Mouse (Mus musculus) megakaryocyte progenitor cell, adult 5-6 weeks (primary cell): ENCODE results near the gene Efl1. TPM values are rescaled to one million over a fixed set of nuclear protein-coding genes. Genes with fewer than 3 reads are reported as not detected.
A peak's percentile ranks its signal among the peaks of the same experiment; 100 is the strongest.

ENCODE experiments used
- ATAC-seq: replicated peaks from 2 replicates; pipeline ENCODE4 v1.8.0; 2016; ENCODE audit warnings: mild to moderate bottlenecking, moderate TSS enrichment, inconsistent platforms; ENCODE audit not compliant: poor library complexity
- total RNA-seq, 2 experiments: library from RNA; stranded (forward) in 1 of 2; stranded (reverse) in 1 of 2; fragments of 157-497, 149-512 nt in 1 of 2; fragments of 200-1000 nt in 1 of 2; gene quantifications; 2 replicates each; pipeline versions ENCODE4 v1.2.3 to v1.2.4; 2015 to 2017

The Efl1 gene
- total RNA-seq, 2 experiments from 2014 or later = 19.6 to 27.9 TPM

DNA sequence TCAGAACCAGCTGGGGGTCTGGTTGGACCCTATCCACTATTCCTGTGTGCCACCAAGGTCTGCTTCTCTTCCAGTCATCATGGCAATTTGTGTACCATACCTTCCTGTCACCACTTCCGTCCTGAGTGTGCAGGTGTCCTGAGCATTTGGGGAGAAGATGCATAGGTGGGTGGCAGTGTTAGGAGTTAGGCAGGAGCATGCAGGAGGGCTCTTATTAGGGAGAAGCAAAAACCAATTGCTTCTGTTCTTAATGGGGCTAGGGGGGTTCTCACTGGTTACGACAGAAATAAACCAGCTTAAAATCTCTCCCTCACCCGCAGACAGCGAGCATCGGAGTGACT, 162.4 kb downstream of the Efl1 start:
- no peak for ATAC-seq

DNA sequence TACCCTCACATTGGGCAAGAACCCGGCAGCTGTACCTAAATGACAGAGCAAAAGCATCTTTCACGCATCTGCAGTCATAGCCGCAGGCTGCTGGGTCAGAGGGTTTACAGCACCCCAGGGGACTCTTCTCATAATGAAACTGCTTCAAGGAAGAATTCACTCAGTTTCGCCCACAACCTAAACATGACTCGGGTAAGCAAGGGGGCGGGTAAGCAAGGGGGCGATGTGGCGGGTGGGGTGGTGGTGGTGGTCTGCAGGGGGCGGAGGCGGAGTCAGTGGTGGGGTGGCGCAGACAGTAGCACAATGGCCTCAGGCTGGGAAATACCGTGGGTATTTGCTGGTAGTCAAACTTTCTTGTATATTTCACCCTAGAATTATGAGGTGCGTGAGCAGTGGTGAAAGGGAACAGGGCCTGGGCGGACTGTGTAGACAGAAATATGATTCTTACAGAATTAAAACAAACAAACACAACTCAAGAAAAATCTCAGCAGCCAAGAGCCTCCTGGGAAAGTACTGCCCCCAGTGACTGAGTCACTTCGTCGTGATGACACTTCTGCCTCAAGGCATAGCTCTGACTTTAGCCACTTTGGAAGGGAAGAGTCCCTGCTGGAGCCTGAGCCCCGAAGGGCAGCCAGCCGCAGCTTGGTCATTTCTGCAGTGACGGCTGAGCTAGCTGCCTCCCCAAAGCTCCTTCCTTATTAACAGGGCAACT, 162.9 kb downstream of the Efl1 start:
- ATAC-seq = no peak

DNA sequence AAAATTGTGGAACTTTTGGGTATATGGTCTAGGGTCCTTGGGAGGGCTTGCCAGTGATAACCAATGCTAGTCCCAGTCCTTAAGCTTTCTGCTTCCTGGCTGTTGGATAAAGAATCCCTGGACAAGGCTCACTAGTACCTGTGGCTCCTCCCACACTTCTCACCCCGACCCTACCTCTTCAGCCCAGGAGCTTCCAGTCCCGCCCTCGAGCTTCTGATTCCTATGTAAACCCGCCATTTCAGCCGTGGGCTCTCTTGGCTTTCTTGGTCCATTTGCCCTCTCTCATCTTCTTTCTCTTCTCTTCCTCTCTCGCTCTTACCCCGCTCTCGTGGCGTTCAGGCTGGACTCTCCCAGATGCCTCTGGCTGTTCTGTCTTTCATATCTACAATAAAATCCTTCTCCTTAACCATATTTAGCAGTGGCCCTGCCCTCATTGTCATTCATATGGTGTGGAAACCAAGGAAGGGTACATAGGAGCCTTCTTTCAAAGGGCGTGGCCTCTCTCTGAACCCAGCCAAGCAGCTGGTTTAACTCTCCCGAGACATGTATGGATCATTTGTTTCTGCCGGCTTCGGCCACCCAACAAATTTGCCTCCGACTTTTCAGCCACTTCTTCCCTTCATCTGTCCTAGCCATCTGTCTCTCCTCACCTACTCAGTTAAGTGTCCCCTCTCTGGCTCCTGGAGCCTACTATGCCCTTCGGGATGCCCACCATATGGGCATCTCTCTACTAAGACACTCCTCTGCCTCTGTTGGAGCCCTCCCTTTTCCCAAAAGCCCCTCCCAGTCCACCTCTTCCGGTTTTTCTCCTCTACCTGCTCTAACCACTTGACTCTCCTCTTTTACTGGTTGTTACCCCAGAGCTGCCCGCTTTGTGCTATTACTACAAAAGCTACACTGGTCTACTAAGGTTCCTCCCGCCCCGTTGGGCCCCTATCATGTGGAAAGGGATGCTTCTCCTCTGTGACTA, 164.1 kb downstream of the Efl1 start:
- ATAC-seq = no peak

DNA sequence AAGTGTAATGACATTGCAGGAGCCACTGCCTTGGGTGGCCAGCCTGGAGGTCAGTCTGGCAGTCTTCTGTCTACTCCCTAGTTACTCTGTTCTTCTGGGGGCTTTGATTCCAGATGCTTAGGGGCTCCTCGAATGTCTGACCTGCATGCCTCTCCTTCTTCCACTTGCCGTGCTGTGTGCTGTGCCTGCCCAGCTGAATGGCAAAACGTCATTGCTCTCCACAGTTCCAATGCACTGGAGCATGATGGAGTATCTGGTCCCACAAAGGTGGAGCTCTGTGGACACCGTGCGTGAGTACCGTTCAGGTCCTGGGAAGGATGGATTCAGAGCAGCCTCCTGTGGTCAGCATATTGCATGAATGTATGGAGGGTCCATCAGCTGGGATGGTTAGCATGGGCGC, 171.1 kb downstream of the Efl1 start:
- ATAC-seq = no peak

DNA sequence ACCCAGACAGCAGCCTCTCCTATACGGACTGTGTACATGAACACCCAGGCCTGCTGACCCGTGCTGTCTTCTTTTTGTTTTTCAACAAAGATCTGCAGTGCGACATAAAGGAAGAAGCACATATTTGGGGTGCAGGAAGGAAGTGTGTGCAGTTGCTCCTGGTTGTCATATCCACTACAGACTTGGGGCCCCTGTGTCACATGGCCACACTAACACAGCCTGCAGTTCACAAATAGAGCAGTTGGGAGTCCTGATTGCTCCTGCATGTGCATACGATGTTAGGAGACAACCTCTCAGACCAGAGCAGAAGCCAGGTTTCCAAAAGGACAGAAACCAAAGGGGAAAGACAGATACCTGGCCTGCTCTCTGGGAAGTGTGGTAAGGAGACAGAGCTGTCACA, 172.2 kb downstream of the Efl1 start:
- ATAC-seq = peak; percentile 46

GRCm38 (mm10) chr7:82821501-82821900, 173.1 kb downstream of the Efl1 start:
- ATAC-seq = no peak

- peak; percentile 97 for ATAC-seq
Observed at GRCm38 (mm10) chr7:82822528-82822927, 174.1 kb downstream of the Efl1 start.

Other genes starting within 250 kb of the Efl1 start
- gene Saxo2, start 86 bp upstream of the Efl1 start, total RNA-seq (2015) = 0.79 and 1.4 TPM in 2 replicates
- gene Saxo2, start 86 bp upstream of the Efl1 start, total RNA-seq (2017) = 0.47 and 0.50 TPM in 2 replicates
- 3.7 and 4.5 TPM in 2 replicates for gene Mex3b, start 218.7 kb downstream of the Efl1 start, total RNA-seq (2015)
- gene Mex3b, start 218.7 kb downstream of the Efl1 start, total RNA-seq (2017) = 2.2 and 4.7 TPM in 2 replicates